21 mouse cellular contexts compared by ENCODE assay signal in the genomic region with DNA sequence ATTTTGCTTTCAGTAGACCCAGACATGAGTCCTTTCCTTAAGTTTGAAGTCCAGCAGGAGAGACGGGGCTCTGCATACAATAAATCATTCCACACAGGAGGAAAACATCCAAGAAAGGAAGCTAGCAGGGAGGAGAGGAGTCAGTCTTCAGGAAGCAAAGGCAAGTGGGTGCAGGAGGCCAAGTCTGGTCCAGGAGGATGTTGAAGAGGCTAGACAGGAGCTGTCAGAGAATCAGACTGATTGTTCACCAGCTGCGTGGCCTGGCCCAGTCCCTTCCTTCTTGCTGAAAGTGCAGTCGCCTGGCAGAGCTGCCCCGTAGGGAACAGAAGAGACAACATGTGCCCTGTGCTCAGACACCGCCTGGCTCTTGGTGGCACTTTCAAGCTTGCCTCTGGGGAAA.
DNase-seq lines count a peak whose midpoint lies in the region; ATAC-seq lines count a peak whose summit lies in the region.
"Had no signal": no experiment of that assay in that cellular context is flagged by ENCODE, and none has a peak within 500 bp of the region (broad histone marks: within the 10 kb centered on the region; RNA-seq: fewer than 3 reads in every experiment).

No protein-coding gene starts in this region.

- H3K9ac ChIP-seq in kidney, embryonic 14.5 days (ENCODE audit: low read depth, low read length) = no peak overlapping the region
- no peak overlapping the region for H3K9ac ChIP-seq in neural tube, embryonic 13.5 days
- H3K9ac ChIP-seq: midbrain, embryonic 15.5 days had no signal

- 38% methylated on average over 5 of the region's 5 CpGs for WGBS in kidney, embryonic 14.5 days
- 50% methylated on average over 5 of the region's 5 CpGs for WGBS in neural tube, embryonic 13.5 days

- H3K4me3 ChIP-seq in kidney, embryonic 14.5 days (ENCODE audit: low read length) = no peak overlapping the region
- no peak overlapping the region for H3K4me3 ChIP-seq in neural tube, embryonic 13.5 days
- H3K4me3 ChIP-seq: limb, embryonic 10.5 days; midbrain, embryonic 15.5 days; myocyte had no signal

- H3K27ac ChIP-seq in kidney, embryonic 14.5 days (ENCODE audit: low read depth, low read length) = no peak overlapping the region
- H3K27ac ChIP-seq in neural tube, embryonic 13.5 days (replicated peaks) = peak overlapping the region; percentile 34
- H3K27ac ChIP-seq: limb, embryonic 10.5 days had no signal

- H3K4me2 ChIP-seq in kidney, embryonic 14.5 days (replicated peaks; ENCODE audit: low read depth, low read length) = no peak overlapping the region
- H3K4me2 ChIP-seq in neural tube, embryonic 13.5 days = no peak overlapping the region
- H3K4me2 ChIP-seq: heart, embryonic 11.5 days; midbrain, embryonic 15.5 days had no signal

- H3K36me3 ChIP-seq in kidney, embryonic 14.5 days (ENCODE audit: control insufficient read depth, insufficient read depth, low read length) = no peaks in the 10 kb centered on the region
- H3K36me3 ChIP-seq in neural tube, embryonic 13.5 days = no peaks in the 10 kb centered on the region
- H3K36me3 ChIP-seq: limb, embryonic 10.5 days; midbrain, embryonic 15.5 days had no signal

- DNase-seq in cerebellum, adult 9-11 months = peak; percentile 35
- DNase-seq in cerebellum, adult 9-10 months = no peak
- DNase-seq in kidney, adult 11 months = peak; percentile 46
- DNase-seq in neural tube, embryonic 10.5 days (ENCODE audit: extremely low spot score, low spot score) = no peak
- DNase-seq in right cerebral cortex, postnatal 14 days = no peak
- DNase-seq: adrenal gland, postnatal 14 days; cerebellum, postnatal 14 days; gastrocnemius, postnatal 36 days; layer of hippocampus, postnatal 36 days; lung, adult 18-20 months; lung, postnatal 14 days; thymus, postnatal 14 days had no signal

- ATAC-seq in kidney, embryonic 14.5 days (ENCODE audit: low FRiP score, low TSS enrichment) = no peak
- ATAC-seq in neural tube, embryonic 13.5 days (ENCODE audit: low read depth) = no peak
- ATAC-seq: CD4-positive, CD25-positive, alpha-beta regulatory T cell, adult 4 months; inflammation-experienced regulatory T-cells, adult 6 months; midbrain, embryonic 15.5 days; Patski had no signal

- H3K9me3 ChIP-seq in kidney, embryonic 14.5 days (ENCODE audit: control insufficient read depth, low read length) = no peaks in the 10 kb centered on the region
- H3K9me3 ChIP-seq in neural tube, embryonic 13.5 days = no peaks in the 10 kb centered on the region
- H3K9me3 ChIP-seq: limb, embryonic 10.5 days; midbrain, embryonic 15.5 days had no signal

- no peaks in the 10 kb centered on the region; the same call in 1 of the 2 replicates for H3K27me3 ChIP-seq in kidney, embryonic 14.5 days (ENCODE audit: control insufficient read depth, insufficient read depth, low read length)
- H3K27me3 ChIP-seq in neural tube, embryonic 13.5 days = no peaks in the 10 kb centered on the region
- H3K27me3 ChIP-seq: midbrain, embryonic 15.5 days had no signal

- 0 out of 2 replicates have a peak, but pooled peaks cover 2% of the 10 kb centered on the region for H3K4me1 ChIP-seq in kidney, embryonic 14.5 days (ENCODE audit: control insufficient read depth, insufficient read depth, low read length)
- peaks cover 83% of the 10 kb centered on the region for H3K4me1 ChIP-seq in neural tube, embryonic 13.5 days (replicated peaks)

Comparison
In these comparisons a context has a peak if more than half of its experiments do, and no peak if none do; other contexts are left out.
1. DNase-seq: peak in cerebellum, adult 9-11 months (single experiment) and kidney, adult 11 months (single experiment); none in cerebellum, adult 9-10 months (single experiment), neural tube, embryonic 10.5 days (single experiment) and right cerebral cortex, postnatal 14 days (single experiment).